Comparison of ENCODE assay signal across 26 mouse cellular contexts in genomic region chr6:71476783-71477182, GRCm38 (mm10).
"Had no signal": no experiment of that assay in that cellular context is flagged by ENCODE, and none has a peak within 500 bp of the region (broad histone marks: within the 10 kb centered on the region; RNA-seq: fewer than 3 reads in every experiment).

No protein-coding gene starts in this region.

- H3K4me3 ChIP-seq: heart, embryonic 10.5 days; heart, embryonic 12.5 days; hindbrain, embryonic 10.5 days; hindbrain, embryonic 12.5 days; intestine, embryonic 15.5 days; layer of hippocampus, adult 2 months; left cerebral cortex, adult 2 months; limb, embryonic 13.5 days; limb, embryonic 15.5 days; liver, embryonic 13.5 days had no signal

- H3K27me3 ChIP-seq: heart, embryonic 12.5 days; hindbrain, embryonic 12.5 days; intestine, embryonic 15.5 days; limb, embryonic 13.5 days; limb, embryonic 15.5 days; liver, embryonic 13.5 days had no signal

- ATAC-seq: hindbrain, embryonic 16.5 days; inflammation-experienced regulatory T-cells, adult 6 months; intestine, embryonic 15.5 days; intestine, postnatal 0 days had no signal

- DNase-seq: gastrocnemius, postnatal 14 days; gastrocnemius, postnatal 36 days; heart, adult 18-20 months; heart, postnatal 10 days; heart, postnatal 4 days; kidney, adult 18-20 months; kidney, adult 8-10 months; kidney, postnatal 10 days; kidney, postnatal 25 days; kidney, postnatal 4 days; left cerebral cortex, postnatal 4 days; liver, embryonic 13.5 days had no signal

- H3K27ac ChIP-seq: heart, embryonic 10.5 days; hindbrain, embryonic 10.5 days; hindbrain, embryonic 12.5 days; hindbrain, embryonic 14.5 days; intestine, embryonic 15.5 days; layer of hippocampus, adult 2 months; left cerebral cortex, adult 2 months; limb, embryonic 13.5 days; limb, embryonic 15.5 days; liver, embryonic 13.5 days had no signal

- H3K36me3 ChIP-seq: heart, embryonic 10.5 days; heart, embryonic 12.5 days; hindbrain, embryonic 10.5 days; hindbrain, embryonic 12.5 days; intestine, embryonic 15.5 days; limb, embryonic 13.5 days; limb, embryonic 15.5 days; liver, embryonic 13.5 days had no signal

- H3K9me3 ChIP-seq: heart, embryonic 10.5 days; heart, embryonic 12.5 days; hindbrain, embryonic 10.5 days; hindbrain, embryonic 12.5 days; intestine, embryonic 15.5 days; limb, embryonic 13.5 days; limb, embryonic 15.5 days; liver, embryonic 13.5 days had no signal

- H3K4me1 ChIP-seq: heart, embryonic 10.5 days; heart, embryonic 12.5 days; hindbrain, embryonic 10.5 days; hindbrain, embryonic 12.5 days; intestine, embryonic 15.5 days; limb, embryonic 13.5 days; limb, embryonic 15.5 days had no signal

- H3K4me2 ChIP-seq: heart, embryonic 12.5 days; hindbrain, embryonic 12.5 days; hindbrain, embryonic 14.5 days; intestine, embryonic 15.5 days; limb, embryonic 13.5 days; limb, embryonic 15.5 days; liver, embryonic 11.5 days; liver, embryonic 13.5 days had no signal

- H3K9ac ChIP-seq: heart, embryonic 12.5 days; hindbrain, embryonic 12.5 days; hindbrain, embryonic 14.5 days; intestine, embryonic 15.5 days; limb, embryonic 13.5 days; limb, embryonic 15.5 days; liver, embryonic 13.5 days had no signal
